ENCODE assay signal across 13 mouse cellular contexts in genomic region chr7:12903623-12904022, GRCm38 (mm10). TPM values are rescaled to one million over a fixed set of nuclear protein-coding genes. Genes with fewer than 3 reads are reported as not detected.
DNase-seq lines count a peak whose midpoint lies in the region; ATAC-seq and TF ChIP-seq lines count a peak whose summit lies in the region.
"Had no signal": no experiment of that assay in that cellular context is flagged by ENCODE, and none has a peak within 500 bp of the region (broad histone marks: within the 10 kb centered on the region; RNA-seq: fewer than 3 reads in every experiment).

No protein-coding gene starts in this region.

- no peak overlapping the region for H3K27ac ChIP-seq in hindbrain, embryonic 16.5 days (ENCODE audit: low read depth, low read length)
- no peak overlapping the region for H3K27ac ChIP-seq in hindbrain, embryonic 10.5 days
- H3K27ac ChIP-seq in intestine, embryonic 15.5 days = no peak overlapping the region
- no peak overlapping the region for H3K27ac ChIP-seq in cerebellum, adult 2 months (ENCODE audit: insufficient read depth, low read length)
- H3K27ac ChIP-seq: stomach, postnatal 0 days had no signal

- no peak for TF ChIP-seq CTCF in cerebellum, adult 2 months (IDR thresholded peaks at IDR 0.05; ENCODE audit: borderline replicate concordance, insufficient read depth, low read depth, low read length)
- no peak for TF ChIP-seq CTCF in lung, adult 2 months (IDR thresholded peaks at IDR 0.05; ENCODE audit: insufficient read depth, low read length)

- 73% methylated on average over 10 of the region's 10 CpGs for WGBS in hindbrain, embryonic 16.5 days
- WGBS in hindbrain, embryonic 10.5 days = 65% methylated on average over 10 of the region's 10 CpGs
- 59% methylated on average over 10 of the region's 10 CpGs for WGBS in intestine, embryonic 15.5 days
- WGBS in cerebellum, adult 2 months = 40% methylated on average over 10 of the region's 10 CpGs
- WGBS in lung, adult 2 months = 67% methylated on average over 10 of the region's 10 CpGs

- peaks cover 25% of the 10 kb centered on the region for H3K36me3 ChIP-seq in hindbrain, embryonic 16.5 days (ENCODE audit: control insufficient read depth, insufficient read depth, low read length)
- peaks cover 73% of the 10 kb centered on the region for H3K36me3 ChIP-seq in hindbrain, embryonic 10.5 days
- H3K36me3 ChIP-seq in intestine, embryonic 15.5 days = peaks cover 31% of the 10 kb centered on the region

- H3K4me3 ChIP-seq in hindbrain, embryonic 16.5 days (ENCODE audit: low read length) = no peak overlapping the region
- no peak overlapping the region for H3K4me3 ChIP-seq in hindbrain, embryonic 10.5 days
- no peak overlapping the region for H3K4me3 ChIP-seq in intestine, embryonic 15.5 days (replicated peaks)
- no peak overlapping the region for H3K4me3 ChIP-seq in cerebellum, adult 2 months (replicated peaks; ENCODE audit: insufficient read depth, low read depth, low read length)
- H3K4me3 ChIP-seq in lung, adult 2 months (replicated peaks; ENCODE audit: extremely low read depth, low read depth, low read length) = no peak overlapping the region

- no peak overlapping the region for H3K4me2 ChIP-seq in hindbrain, embryonic 16.5 days (ENCODE audit: low read length)
- peak overlapping the region; percentile 17; the same call in 1 of the 2 replicates for H3K4me2 ChIP-seq in intestine, embryonic 15.5 days (replicated peaks)

- TF ChIP-seq POLR2A in cerebellum, adult 2 months (IDR thresholded peaks at IDR 0.05; ENCODE audit: borderline replicate concordance, insufficient read depth, low read length) = no peak
- TF ChIP-seq POLR2A in lung, adult 2 months (IDR thresholded peaks at IDR 0.05; ENCODE audit: borderline replicate concordance, extremely low read depth, low read depth, low read length) = no peak

- H3K9me3 ChIP-seq in hindbrain, embryonic 16.5 days (ENCODE audit: control insufficient read depth, low read length) = no peaks in the 10 kb centered on the region
- no peaks in the 10 kb centered on the region for H3K9me3 ChIP-seq in hindbrain, embryonic 10.5 days
- no peaks in the 10 kb centered on the region for H3K9me3 ChIP-seq in intestine, embryonic 15.5 days

- no peaks in the 10 kb centered on the region for H3K27me3 ChIP-seq in hindbrain, embryonic 16.5 days (replicated peaks; ENCODE audit: control insufficient read depth, insufficient read depth, low read length)
- H3K27me3 ChIP-seq in hindbrain, embryonic 10.5 days (ENCODE audit: insufficient read depth, poor library complexity, severe bottlenecking) = no peaks in the 10 kb centered on the region
- H3K27me3 ChIP-seq in intestine, embryonic 15.5 days (replicated peaks) = no peaks in the 10 kb centered on the region
- no peaks in the 10 kb centered on the region for H3K27me3 ChIP-seq in cerebellum, adult 2 months (ENCODE audit: control insufficient read depth, insufficient read depth, low read length)

- ATAC-seq in hindbrain, embryonic 16.5 days = no peak
- no peak for ATAC-seq in intestine, embryonic 15.5 days
- peak; percentile 11; the same call in 1 of the 2 replicates for ATAC-seq in neutrophil, adult 5-6 weeks (ENCODE audit: extremely low read depth, insufficient number of reproducible peaks, low FRiP score, poor library complexity, severe bottlenecking)
- ATAC-seq: forebrain, postnatal 0 days had no signal

- DNase-seq in hindbrain, embryonic 10.5 days (ENCODE audit: low spot score) = no peak
- DNase-seq in NIH3T3 (ENCODE audit: low read depth) = peak; percentile 55
- DNase-seq in ovary, postnatal 10 days (ENCODE audit: low spot score) = no peak
- DNase-seq in cerebellum, adult 2 months = no peak
- no peak for DNase-seq in lung, adult 2 months
- DNase-seq: forebrain, postnatal 0 days; heart, postnatal 36 days; lung, adult 18-20 months; midbrain, embryonic 14.5 days had no signal

- H3K9ac ChIP-seq in hindbrain, embryonic 16.5 days (ENCODE audit: low read depth, low read length) = 0 out of 2 replicates have a peak overlapping the region, but pooled peaks have one; percentile 9
- H3K9ac ChIP-seq in intestine, embryonic 15.5 days = no peak overlapping the region
- H3K9ac ChIP-seq: forebrain, postnatal 0 days had no signal

- peaks cover 3% of the 10 kb centered on the region; the same call in 1 of the 2 replicates for H3K4me1 ChIP-seq in hindbrain, embryonic 16.5 days (ENCODE audit: control insufficient read depth, insufficient read depth, low read depth, low read length)
- H3K4me1 ChIP-seq in hindbrain, embryonic 10.5 days (replicated peaks) = peaks cover 2% of the 10 kb centered on the region
- H3K4me1 ChIP-seq in intestine, embryonic 15.5 days (replicated peaks) = peaks cover 3% of the 10 kb centered on the region; the same call in 1 of the 2 replicates
- peaks cover 3% of the 10 kb centered on the region; the same call in 1 of the 2 replicates for H3K4me1 ChIP-seq in cerebellum, adult 2 months (ENCODE audit: control insufficient read depth, insufficient read depth, low read length)
- no peaks in the 10 kb centered on the region; the same call in 1 of the 2 replicates for H3K4me1 ChIP-seq in lung, adult 2 months (ENCODE audit: control insufficient read depth, insufficient read depth, low read length)

RNA-seq across cellular contexts. Expression of gene Zscan22, which starts 6.0 kb away (rescaled TPM):
- 10.4 and 13.1 TPM in 2 replicates for polyA plus RNA-seq in hindbrain, embryonic 16.5 days (2015; fragmentation: Nextera tagmentation; extraction: Ambion mirVana)
- 14.8 and 18.4 TPM in 2 replicates for polyA plus RNA-seq in hindbrain, embryonic 10.5 days (2016; fragmentation: Nextera tagmentation; extraction: Ambion mirVana)
- 12.2 and 12.7 TPM in 2 replicates for polyA plus RNA-seq in intestine, embryonic 15.5 days (2015; fragmentation: Nextera tagmentation; extraction: Ambion mirVana)
- 3.6 and 5.9 TPM in 2 replicates for total RNA-seq in neutrophil, adult 5-6 weeks (2017)
- polyA plus RNA-seq in cerebellum, adult 2 months (2012; rRNA removed) = 13.1 and 14.0 TPM in 2 replicates
- polyA plus RNA-seq in lung, adult 2 months (2012; rRNA removed) = 8.4 and 8.5 TPM in 2 replicates

RNA-seq across cellular contexts. Expression of gene Rps5, which starts 18.5 kb away (rescaled TPM):
- polyA plus RNA-seq in hindbrain, embryonic 16.5 days (2015; fragmentation: Nextera tagmentation; extraction: Ambion mirVana) = 564 and 566 TPM in 2 replicates
- polyA plus RNA-seq in hindbrain, embryonic 10.5 days (2016; fragmentation: Nextera tagmentation; extraction: Ambion mirVana) = 868 and 1,033 TPM in 2 replicates
- 1,008 and 1,147 TPM in 2 replicates for polyA plus RNA-seq in intestine, embryonic 15.5 days (2015; fragmentation: Nextera tagmentation; extraction: Ambion mirVana)
- total RNA-seq in neutrophil, adult 5-6 weeks (2017) = 425 and 483 TPM in 2 replicates
- 670 and 700 TPM in 2 replicates for polyA plus RNA-seq in cerebellum, adult 2 months (2012; rRNA removed)
- polyA plus RNA-seq in lung, adult 2 months (2012; rRNA removed) = 1,316 and 1,420 TPM in 2 replicates

RNA-seq across cellular contexts. Expression of gene Zfp128, which starts 22.6 kb away (rescaled TPM):
- polyA plus RNA-seq in hindbrain, embryonic 16.5 days (2015; fragmentation: Nextera tagmentation; extraction: Ambion mirVana) = 6.8 and 7.1 TPM in 2 replicates
- 4.7 and 4.9 TPM in 2 replicates for polyA plus RNA-seq in hindbrain, embryonic 10.5 days (2016; fragmentation: Nextera tagmentation; extraction: Ambion mirVana)
- polyA plus RNA-seq in intestine, embryonic 15.5 days (2015; fragmentation: Nextera tagmentation; extraction: Ambion mirVana) = 3.1 and 3.3 TPM in 2 replicates
- total RNA-seq in neutrophil, adult 5-6 weeks (2017) = 2.9 and 4.8 TPM in 2 replicates
- polyA plus RNA-seq in cerebellum, adult 2 months (2012; rRNA removed) = 5.6 and 6.1 TPM in 2 replicates
- polyA plus RNA-seq in lung, adult 2 months (2012; rRNA removed) = 0.74 and 1.2 TPM in 2 replicates

RNA-seq across cellular contexts. Expression of gene Rnf225, which starts 23.6 kb away (rescaled TPM):
- 1.2 and 1.3 TPM in 2 replicates for polyA plus RNA-seq in hindbrain, embryonic 16.5 days (2015; fragmentation: Nextera tagmentation; extraction: Ambion mirVana)
- polyA plus RNA-seq in hindbrain, embryonic 10.5 days (2016; fragmentation: Nextera tagmentation; extraction: Ambion mirVana) = 0.62 and 0.77 TPM in 2 replicates
- 0.33 and 0.47 TPM in 2 replicates for polyA plus RNA-seq in intestine, embryonic 15.5 days (2015; fragmentation: Nextera tagmentation; extraction: Ambion mirVana)
- 1.2 and 1.7 TPM in 2 replicates for total RNA-seq in neutrophil, adult 5-6 weeks (2017)
- polyA plus RNA-seq in cerebellum, adult 2 months (2012; rRNA removed) = 2.6 and 3.5 TPM in 2 replicates
- polyA plus RNA-seq in lung, adult 2 months (2012; rRNA removed) = 2.3 and 7.0 TPM in 2 replicates
